ENCODE assay signal across 13 mouse cellular contexts in genomic region chr9:80697171-80697570, GRCm38 (mm10).
DNase-seq lines count a peak whose midpoint lies in the region.
"Had no signal": no experiment of that assay in that cellular context is flagged by ENCODE, and none has a peak within 500 bp of the region (broad histone marks: within the 10 kb centered on the region; RNA-seq: fewer than 3 reads in every experiment).

No protein-coding gene starts in this region.

- intact Hi-C loops in left cerebral cortex, postnatal 4 days (cut with DNase I) = no loop called here

- DNase-seq in left cerebral cortex, postnatal 4 days = peak; percentile 35
- no peak for DNase-seq in left cerebral cortex, adult 18-20 months (ENCODE audit: low spot score in 2 of 2)
- peak; percentile 2 for DNase-seq in lung, postnatal 10 days
- no peak for DNase-seq in lung, adult 18-20 months
- DNase-seq in retina, postnatal 1 day = peak; percentile 42
- DNase-seq in retina, embryonic 14.5 days (ENCODE audit: low spot score) = no peak
- DNase-seq: adrenal gland, adult 2 months; adrenal gland, postnatal 25 days; cerebellum, adult 18-20 months; cerebellum, adult 9-11 months; cerebellum, postnatal 36 days; gastrocnemius, adult 2 months; gastrocnemius, postnatal 25 days had no signal

Comparison
In these comparisons a context has a peak if more than half of its experiments do, and no peak if none do; other contexts are left out.
1. DNase-seq: peak in left cerebral cortex, postnatal 4 days (single experiment), lung, postnatal 10 days (single experiment) and retina, postnatal 1 day (single experiment); none in left cerebral cortex, adult 18-20 months (0 of 2), lung, adult 18-20 months (0 of 2) and retina, embryonic 14.5 days (single experiment).